Mouse (Mus musculus) brain, embryonic 18.5 days (tissue): ENCODE measurements at regions not wholly inside any gene's neighbourhood (a gene's known extent, or its start where the extent isn't known, plus 50 kb on each side); places are given as distances from the start of the nearest gene placed in this dataset.

ENCODE experiments used
- DNase-seq: peaks from one replicate; pipeline ENCODE4 v3.0.0-alpha.2; 2012; ENCODE audit warnings: low read depth, low spot score

DNA sequence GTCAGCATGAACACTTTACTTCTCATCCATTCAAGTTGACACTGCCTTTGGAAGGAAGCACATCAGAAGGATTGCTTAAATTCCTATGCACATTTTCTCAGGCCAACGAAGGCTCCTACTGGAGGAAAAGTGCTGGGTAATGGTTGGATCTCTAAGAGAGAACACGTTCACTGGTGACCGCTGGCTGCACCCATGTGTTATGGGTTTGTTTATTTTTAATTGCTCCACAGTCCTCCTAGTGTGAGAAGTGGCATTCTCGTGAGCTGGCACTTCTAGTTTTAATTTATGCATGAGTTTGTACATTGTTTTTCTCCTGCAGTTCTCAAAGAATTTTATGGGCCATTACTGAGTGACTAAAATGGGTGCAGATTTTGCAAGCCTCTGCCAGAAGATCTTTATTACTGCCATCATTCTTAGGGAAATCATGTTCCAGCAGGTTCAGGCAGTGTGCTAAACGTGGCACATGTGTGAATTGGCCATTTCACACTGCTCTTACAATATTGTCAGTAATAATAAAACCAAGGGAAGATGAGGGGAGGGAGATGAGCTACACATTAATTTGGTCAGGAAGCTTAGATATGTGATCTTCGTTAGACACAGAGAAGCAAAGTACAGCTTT lies 731.6 kb downstream of the Ttll7 start:
- DNase-seq, result no peak

DNA sequence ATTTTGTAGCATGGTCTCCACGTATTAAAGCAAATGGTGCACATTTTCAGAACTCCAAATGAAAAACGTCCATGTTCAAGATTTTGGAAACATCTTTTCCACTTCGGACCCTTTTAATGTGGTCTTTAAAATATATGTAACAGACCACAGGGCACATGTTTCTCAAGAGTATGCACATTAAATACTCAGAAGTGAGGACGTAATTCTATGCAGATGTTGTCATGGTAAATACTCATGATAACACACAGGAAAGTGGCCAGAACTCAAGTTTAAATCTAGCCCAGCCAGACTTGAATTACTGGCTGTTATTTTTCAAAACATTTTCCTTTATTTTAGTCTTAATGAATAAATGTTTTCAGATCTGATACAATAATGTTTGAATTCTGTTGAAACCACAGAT lies 719.7 kb downstream of the Ttll7 start:
- DNase-seq, result no peak

DNA sequence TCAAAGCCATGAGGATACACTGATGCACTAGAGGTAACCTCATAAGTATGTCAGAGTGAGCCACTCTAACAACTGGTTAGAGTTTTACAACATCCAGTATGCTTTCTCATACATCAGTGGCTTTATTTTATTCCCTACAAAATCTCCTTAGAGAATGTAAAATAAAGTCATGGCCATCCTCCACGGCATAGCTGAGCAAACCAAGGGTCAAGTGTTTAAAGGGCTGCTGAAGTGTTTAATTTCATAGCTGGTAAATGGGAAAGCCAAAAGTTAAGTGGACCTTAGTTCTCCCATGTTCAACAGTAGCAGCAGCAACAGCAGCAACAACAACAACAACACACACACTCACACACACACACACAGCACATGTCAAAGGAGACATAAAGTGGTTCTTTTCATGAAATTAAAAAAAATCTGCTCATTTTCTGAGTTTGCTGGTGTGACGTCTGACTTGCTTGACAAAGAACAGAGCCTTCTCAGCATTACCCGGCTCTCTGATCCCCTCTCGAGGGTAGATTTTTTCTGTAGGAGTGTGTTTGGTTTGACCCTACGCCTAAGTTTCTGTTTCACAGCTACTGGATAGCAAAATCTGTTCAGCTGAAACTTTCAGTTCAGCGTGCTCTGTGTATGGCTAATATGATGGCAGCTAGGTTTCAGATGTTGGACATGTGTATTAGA lies 693.3 kb downstream of the Ttll7 start:
- DNase-seq, result no peak

DNA sequence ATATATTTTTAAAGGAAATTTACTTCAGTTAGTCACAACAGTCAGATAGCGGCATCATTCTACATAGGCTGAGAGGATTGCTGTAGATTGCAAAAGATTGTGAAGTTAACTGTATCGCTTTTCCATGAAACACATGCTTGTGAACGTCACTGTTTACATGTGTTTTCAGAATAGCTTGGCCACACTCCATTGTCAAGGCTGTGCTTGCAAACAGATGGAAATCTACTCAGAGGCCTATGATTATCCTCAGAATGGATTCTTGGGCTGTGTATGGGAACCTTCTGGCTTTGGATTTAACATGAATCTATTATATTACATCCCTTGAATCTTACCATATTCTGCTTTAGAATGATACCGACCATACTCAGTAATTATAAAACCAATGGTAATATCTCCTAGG lies 690.1 kb downstream of the Ttll7 start:
- DNase-seq, result peak; percentile 8

DNA sequence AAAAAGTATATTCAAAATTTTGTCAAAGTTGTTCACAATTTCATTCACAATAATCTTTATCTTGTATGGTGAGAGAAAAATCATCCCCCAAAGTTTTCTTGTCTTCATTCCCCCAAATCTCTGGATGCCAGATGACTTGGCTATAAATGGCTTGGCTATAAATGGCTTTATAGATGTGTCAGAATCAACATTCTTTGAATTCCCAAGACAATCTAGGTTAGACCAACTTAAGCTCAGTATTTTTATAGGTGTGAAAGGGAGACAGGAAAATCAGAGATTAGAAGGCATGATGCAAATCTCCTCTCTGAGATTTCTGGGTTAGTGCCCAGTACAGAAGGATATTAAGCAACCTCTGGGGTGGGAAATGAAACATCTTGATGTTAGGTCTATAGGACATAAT lies 685.4 kb downstream of the Ttll7 start:
- DNase-seq, result no peak

DNA sequence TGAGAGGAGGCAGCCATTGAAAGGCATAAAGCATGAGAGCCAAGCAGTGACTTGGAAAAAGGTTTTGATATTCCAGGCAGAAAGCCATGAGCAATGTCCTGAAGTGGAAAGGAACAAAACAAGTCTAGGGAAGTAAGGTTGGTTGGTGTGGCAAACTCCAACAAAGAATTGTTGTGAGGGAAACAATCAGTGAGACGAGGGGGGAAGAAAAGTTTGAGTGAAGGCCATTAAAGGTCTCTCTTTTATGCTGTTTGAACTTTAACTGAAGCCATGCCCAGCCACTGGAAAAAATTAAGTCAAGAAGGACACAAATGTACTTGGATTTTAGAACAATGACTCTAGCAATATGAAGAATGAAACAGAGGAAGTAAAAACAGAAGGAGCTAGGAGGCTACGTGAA lies 680.0 kb downstream of the Ttll7 start:
- no peak for DNase-seq

DNA sequence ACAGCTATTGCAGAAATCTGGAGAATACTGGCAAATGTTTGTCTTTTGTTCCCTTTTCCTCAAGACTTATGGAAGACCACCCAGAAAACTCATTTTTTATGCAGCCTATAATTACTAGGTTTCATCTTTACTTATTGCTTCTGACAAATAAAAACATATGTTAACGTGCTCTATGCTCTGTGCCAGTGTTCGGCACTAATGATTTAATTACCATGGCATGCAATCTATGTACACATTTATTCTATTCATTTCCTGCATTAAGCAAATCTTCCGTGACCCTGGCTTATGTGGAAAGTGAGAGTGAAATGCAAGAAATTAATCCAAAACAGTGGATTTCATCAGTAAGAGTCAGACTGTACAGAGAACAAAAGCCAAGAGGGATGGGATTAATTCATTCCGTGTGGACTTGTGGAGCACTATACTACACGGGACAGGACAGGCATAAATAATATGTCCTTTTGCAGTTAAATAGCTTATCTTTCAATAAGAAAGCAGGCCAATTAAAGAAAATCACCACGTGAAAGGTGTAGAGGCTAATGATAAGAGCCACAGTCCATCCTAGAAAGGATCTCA lies 679.5 kb downstream of the Ttll7 start:
- no peak for DNase-seq
